Mouse (Mus musculus) heart, adult 8-10 months (tissue): ENCODE data around the gene Fis1. TPM values are rescaled to one million over a fixed set of nuclear protein-coding genes. Genes with fewer than 3 reads are reported as not detected.

Source experiments
- DNase-seq: peaks from one replicate; pipeline ENCODE4 v3.0.0; 2022; ENCODE audit warnings: low spot score
- microRNA-seq: library from miRNA; unstranded; fragments of <30 nt; microRNA quantifications from one replicate; pipeline ENCODE4 v1.2.0, GENCODE M21; 2022
- total RNA-seq, 4 experiments: library from RNA; stranded (reverse); gene quantifications; 2 replicates each; pipeline ENCODE4 v1.2.4; 2022

The Fis1 gene
- total RNA-seq, 4 experiments from 2014 or later, result 192 to 210 (median 197) TPM

DNA sequence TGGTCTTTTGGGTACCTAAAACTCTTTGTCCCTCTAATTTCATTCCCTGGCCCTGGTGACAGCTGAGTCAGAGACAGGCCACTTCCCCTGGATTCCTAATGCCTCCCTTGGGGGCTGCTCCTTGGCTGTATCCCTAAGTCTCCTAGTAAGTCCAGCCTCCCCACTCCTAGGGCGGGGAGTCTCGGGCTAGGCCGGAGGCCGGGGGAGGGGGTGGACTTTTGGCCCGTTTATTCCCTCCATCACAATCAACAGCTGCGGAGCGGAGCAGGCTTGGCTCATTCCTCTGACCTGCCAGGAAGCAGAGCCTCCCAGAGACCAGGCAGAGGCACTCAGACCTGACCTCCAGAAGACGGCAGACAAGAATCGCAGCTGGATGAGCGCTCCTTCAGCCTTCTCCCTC is 14.5 kb downstream of the Fis1 start:
- peak; percentile 86 for DNase-seq

- peak; percentile 78 for DNase-seq
Observed at GRCm38 (mm10) chr5:136970703-136971102, 17.6 kb downstream of the Fis1 start.

- DNase-seq, result no peak
Observed at GRCm38 (mm10) chr5:136973670-136974069, 20.6 kb downstream of the Fis1 start.

GRCm38 (mm10) chr5:136977769-136978168 is 24.7 kb downstream of the Fis1 start:
- no peak for DNase-seq

- no peak for DNase-seq
Observed at GRCm38 (mm10) chr5:136979762-136980161, 26.7 kb downstream of the Fis1 start.

DNA sequence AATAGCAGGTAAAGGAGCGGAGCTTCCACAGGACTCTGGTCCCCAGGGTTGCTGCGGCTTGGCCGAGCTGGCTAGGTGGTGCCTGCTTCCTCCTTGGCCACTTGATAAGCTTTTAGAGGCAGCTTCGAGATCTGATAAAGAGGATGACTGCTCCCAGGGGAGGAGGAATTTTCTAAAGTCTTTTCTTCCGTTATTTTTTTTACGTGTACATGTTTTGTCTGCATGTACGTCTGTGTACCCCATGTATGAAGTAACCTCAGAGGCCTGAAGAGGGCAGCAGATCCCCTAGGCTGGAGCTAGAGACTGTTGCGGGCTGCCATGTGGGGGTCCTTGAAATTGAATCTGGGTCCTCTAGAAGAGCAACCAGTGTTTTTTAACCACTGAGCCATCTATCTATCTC is 27.9 kb downstream of the Fis1 start:
- DNase-seq, result no peak

DNA sequence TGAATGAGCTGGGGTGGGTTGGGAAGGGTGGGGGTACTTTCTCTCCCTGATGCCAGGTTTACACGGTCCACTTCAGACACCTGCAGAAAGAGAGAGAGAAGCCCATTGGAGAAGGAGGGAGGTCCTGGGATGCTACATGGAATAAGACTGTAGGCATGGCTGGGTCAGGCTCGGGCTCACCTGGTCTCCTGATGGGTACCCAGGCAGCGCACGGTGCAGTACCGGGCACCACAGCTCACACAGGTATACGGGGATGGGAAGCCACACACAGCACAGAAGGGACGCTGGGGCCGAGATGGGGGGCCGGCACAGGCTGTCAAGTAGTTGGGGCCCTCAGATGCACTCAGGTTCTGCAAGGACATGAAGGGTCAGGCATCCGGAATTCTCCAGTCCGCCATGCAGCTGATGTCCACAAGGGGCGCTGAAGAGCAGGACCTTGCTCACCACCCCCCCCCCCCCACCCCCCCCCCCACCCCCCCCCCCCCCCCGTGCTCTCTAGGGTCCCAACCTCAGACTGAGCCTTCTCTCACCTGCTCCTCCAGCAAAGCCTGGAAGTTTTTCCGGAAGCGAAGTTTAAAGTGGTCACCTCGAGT is 29.4 kb downstream of the Fis1 start:
- DNase-seq, result no peak

DNA sequence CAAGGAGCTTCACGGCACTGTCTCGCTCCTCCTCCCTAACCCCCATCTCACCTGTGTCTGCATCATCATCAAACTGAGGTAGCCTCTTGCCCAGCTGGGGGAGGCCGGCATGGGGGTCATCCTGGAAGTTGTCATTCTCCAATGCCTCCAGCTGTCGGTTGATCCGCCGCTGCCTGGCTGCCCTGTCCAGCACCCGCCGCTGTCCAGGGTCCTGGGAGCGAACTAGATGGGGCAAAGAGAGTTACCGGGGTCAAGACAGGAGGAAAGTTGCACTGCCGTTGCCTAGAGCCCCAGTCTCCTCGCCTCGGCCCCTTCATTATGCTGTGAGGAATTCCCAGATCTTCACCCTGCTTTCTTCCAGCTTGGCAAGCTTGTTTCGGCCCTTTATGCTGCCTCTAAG is 31.8 kb downstream of the Fis1 start:
- DNase-seq, result no peak

- DNase-seq, result peak; percentile 97
Observed at GRCm38 (mm10) chr5:136986695-136987137, 33.6 kb downstream of the Fis1 start, which contains the start of gene Plod3. TSS of gene Plod3 (plus strand) at chr5:136987019.

- peak; percentile 86 for DNase-seq
Observed at GRCm38 (mm10) chr5:136987138-136987933, 34.3 kb downstream of the Fis1 start.

DNA sequence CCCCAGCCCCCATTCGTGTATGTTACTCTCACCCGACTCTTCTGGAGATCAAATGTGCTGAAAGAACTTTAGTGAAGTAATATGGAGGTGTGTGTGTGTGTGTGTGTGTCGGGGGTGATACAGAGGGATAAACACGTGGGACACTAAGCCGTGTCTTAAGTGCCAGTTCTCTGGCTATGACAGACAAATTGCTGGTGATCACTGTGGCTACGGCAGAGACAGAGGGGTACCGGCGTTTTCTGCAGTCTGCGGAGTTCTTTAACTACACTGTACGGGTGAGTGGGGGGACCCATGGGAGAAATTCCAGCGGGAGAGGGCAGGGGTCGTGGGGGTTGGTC is 34.8 kb downstream of the Fis1 start, which contains the start of gene Znhit1:
Gene Znhit1, minus strand, starts transcription at position 88 of the 338 bp plus-strand sequence.
- DNase-seq, result no peak

DNA sequence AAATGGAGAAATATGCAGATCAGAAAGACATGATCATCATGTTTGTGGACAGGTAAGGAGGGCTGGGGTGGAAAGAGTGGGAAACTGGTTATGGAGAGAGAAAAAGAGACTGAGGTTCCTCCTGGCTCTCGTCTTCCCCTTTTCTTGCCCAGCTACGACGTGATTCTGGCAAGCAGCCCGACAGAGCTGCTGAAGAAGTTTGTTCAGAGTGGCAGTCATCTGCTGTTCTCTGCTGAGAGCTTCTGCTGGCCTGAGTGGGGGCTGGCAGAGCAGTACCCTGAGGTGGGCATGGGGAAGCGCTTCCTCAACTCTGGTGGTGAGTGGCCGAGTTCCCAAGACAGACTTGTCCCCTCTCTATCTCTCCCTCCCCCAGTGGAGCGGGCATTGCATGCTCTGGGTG is 35.3 kb downstream of the Fis1 start:
- DNase-seq, result no peak

GRCm38 (mm10) chr5:136989801-136990200 is 36.7 kb downstream of the Fis1 start:
- no peak for DNase-seq

GRCm38 (mm10) chr5:136999449-136999848 is 46.4 kb downstream of the Fis1 start:
- DNase-seq, result no peak

DNA sequence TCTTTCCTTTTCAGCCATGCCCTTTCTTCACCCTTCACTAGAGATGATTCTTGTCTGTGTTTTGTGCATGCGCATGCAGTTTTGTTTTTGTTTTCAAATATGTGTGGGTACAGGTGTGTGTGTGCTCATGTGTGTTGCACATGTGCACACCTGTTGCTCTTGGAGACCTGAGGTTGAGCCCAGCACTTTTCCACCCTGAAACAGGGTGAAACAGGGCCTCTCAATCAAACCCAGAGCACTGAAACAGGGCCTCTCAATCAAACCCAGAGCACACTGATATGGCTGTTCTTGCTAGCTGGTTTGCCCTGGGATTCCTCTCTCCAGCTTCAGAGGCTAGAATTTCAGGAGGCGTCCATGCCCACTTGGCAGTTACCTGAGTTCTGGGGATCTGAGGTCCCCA is 47.5 kb downstream of the Fis1 start:
- no peak for DNase-seq

GRCm38 (mm10) chr5:137007276-137007675 is 54.2 kb downstream of the Fis1 start:
- no peak for DNase-seq

DNA sequence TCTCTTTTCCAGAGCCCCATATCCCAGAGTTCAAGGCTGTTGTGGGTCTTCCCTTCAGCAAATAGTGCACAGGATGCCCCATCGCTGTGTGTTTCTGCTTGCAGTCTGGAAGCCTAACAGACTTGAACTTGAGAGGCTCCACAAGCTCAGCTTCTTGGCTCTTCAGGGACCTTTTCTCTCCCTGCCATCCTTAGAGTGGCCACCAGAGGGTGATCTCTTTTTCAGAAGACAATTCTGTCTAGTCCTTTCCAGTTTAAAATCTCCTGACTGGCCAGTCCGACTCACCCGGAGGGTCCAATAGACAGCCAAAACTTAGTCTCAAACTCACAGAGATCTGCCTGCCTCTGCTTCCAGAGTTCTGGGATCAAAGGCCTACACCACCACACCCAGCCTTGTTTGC is 56.9 kb downstream of the Fis1 start:
- DNase-seq, result no peak

GRCm38 (mm10) chr5:137012401-137012950 is 59.4 kb downstream of the Fis1 start:
- DNase-seq, result no peak

Small RNA genes within 50 kb of the gene (microRNA-seq; reads per million reads assigned to microRNA genes)
- 8.4 reads per million, percentile 22 among the genes with 10 or more reads in this experiment for gene Mir702

Other genes starting within 250 kb of the Fis1 start
- under 1 TPM; 0.09 to 0.75 (median 0.40) TPM for gene Col26a1, start 70.1 kb upstream of the Fis1 start, total RNA-seq
- gene Ift22, start 45.1 kb upstream of the Fis1 start, total RNA-seq, result 10 to 100 TPM in 2 of 4 experiments, 1 to 10 TPM in 2; 8.7 to 14.6 (median 10.3) TPM
- gene Cldn15, start 13.3 kb downstream of the Fis1 start, total RNA-seq, result 1 to 10 TPM; 5.1 to 8.7 (median 8.0) TPM
- 10 to 100 TPM; 28.8 to 35.8 (median 34.9) TPM for gene Plod3, start 33.7 kb downstream of the Fis1 start, total RNA-seq
- 10 to 100 TPM; 65.8 to 76.4 (median 71.6) TPM for gene Znhit1, start 34.7 kb downstream of the Fis1 start, total RNA-seq
- not detected for gene Vgf, start 73.1 kb downstream of the Fis1 start, total RNA-seq
- gene Ap1s1, start 92.9 kb downstream of the Fis1 start, total RNA-seq, result 10 to 100 TPM; 30.2 to 40.5 (median 38.2) TPM
- gene Serpine1, start 119.0 kb downstream of the Fis1 start, total RNA-seq, result 10 to 100 TPM; 33.2 to 59.2 (median 47.4) TPM
- 10 to 100 TPM; 20.2 to 22.1 (median 21.5) TPM for gene Trim56, start 162.9 kb downstream of the Fis1 start, total RNA-seq
- not detected for gene Muc3, start 196.0 kb downstream of the Fis1 start, total RNA-seq